Mouse (Mus musculus) heart, postnatal 25 days (tissue): Measurements from ENCODE around the gene Teddm2. TPM values are rescaled to one million over a fixed set of nuclear protein-coding genes. Genes with fewer than 3 reads are reported as not detected.
A peak's percentile ranks its signal among the peaks of the same experiment; 100 is the strongest.

ENCODE experiments used
- DNase-seq: peaks from one replicate; pipeline ENCODE4 v3.0.0; 2022; ENCODE audit warnings: low spot score
- intact Hi-C: fragments of 180-260 bp; cut with DNase I; formaldehyde crosslinking; loops from one replicate; pipeline ENCODE4 v1.15.1; 2025
- total RNA-seq, 2 experiments: library from RNA; stranded (reverse); gene quantifications; 2 replicates each; pipeline ENCODE4 v1.2.3; 2021

The Teddm2 gene
- total RNA-seq = under 1 TPM; 0.73 to 0.87 TPM

- peak; percentile 96 for DNase-seq
- intact Hi-C loops = loop anchor here (2.0 kb wide), 2 partner anchors 19 to 133 kb away; no protein-coding TSS in a partner anchor
Measured at GRCm38 (mm10) chr1:153899731-153900380, at the start of gene Teddm2, which contains the start of gene Glul. Gene Teddm2 (minus strand): TSS chr1:153900228. Gene Glul (plus strand): TSS chr1:153899944.

- intact Hi-C loops = no loop called here
- DNase-seq = no peak
Measured at GRCm38 (mm10) chr1:153947837-153948236, 47.8 kb upstream of the Teddm2 start.

GRCm38 (mm10) chr1:153946971-153947370, 46.9 kb upstream of the Teddm2 start:
- intact Hi-C loops = no loop called here
- no peak for DNase-seq

GRCm38 (mm10) chr1:153945181-153945580, 45.2 kb upstream of the Teddm2 start:
- intact Hi-C loops = no loop called here
- DNase-seq = no peak

- DNase-seq = no peak
- intact Hi-C loops = no loop called here
Measured at GRCm38 (mm10) chr1:153940986-153941385, 41.0 kb upstream of the Teddm2 start.

GRCm38 (mm10) chr1:153937025-153937424, 37.0 kb upstream of the Teddm2 start:
- DNase-seq = no peak

GRCm38 (mm10) chr1:153935844-153936380, 35.9 kb upstream of the Teddm2 start:
- intact Hi-C loops = no loop called here
- DNase-seq = no peak

More at GRCm38 (mm10) chr1:153937025-153937424, 37.0 kb upstream of the Teddm2 start:
- intact Hi-C loops = no loop called here

GRCm38 (mm10) chr1:153933772-153934171, 33.7 kb upstream of the Teddm2 start:
- intact Hi-C loops = loop anchor here (5.0 kb wide), 1 partner anchor 84 kb away; no protein-coding TSS in a partner anchor
- no peak for DNase-seq

GRCm38 (mm10) chr1:153930431-153930830, 30.4 kb upstream of the Teddm2 start:
- intact Hi-C loops = loop anchor here (5.0 kb wide), 1 partner anchor 87 kb away; no protein-coding TSS in a partner anchor
- DNase-seq = no peak

GRCm38 (mm10) chr1:153924395-153925385, 24.7 kb upstream of the Teddm2 start:
- no peak for DNase-seq
- intact Hi-C loops = loop anchor here (5.0 kb wide), 1 partner anchor 108 kb away; no protein-coding TSS in a partner anchor

GRCm38 (mm10) chr1:153922571-153923021, 22.6 kb upstream of the Teddm2 start:
- DNase-seq = peak; percentile 50
- intact Hi-C loops = loop anchor here (5.0 kb wide), 1 partner anchor 110 kb away; no protein-coding TSS in a partner anchor

- intact Hi-C loops = loop anchor here (5.0 kb wide), 1 partner anchor 111 kb away; no protein-coding TSS in a partner anchor
- DNase-seq = no peak
Measured at GRCm38 (mm10) chr1:153921642-153922041, 21.6 kb upstream of the Teddm2 start.

- no peak for DNase-seq
- intact Hi-C loops = loop anchor here (2.0 kb wide), 1 partner anchor 18 kb away; the partner anchor contains the start of gene Teddm2
Measured at GRCm38 (mm10) chr1:153918521-153919206, 18.6 kb upstream of the Teddm2 start.

GRCm38 (mm10) chr1:153913869-153914268, 13.8 kb upstream of the Teddm2 start:
- intact Hi-C loops = no loop called here
- no peak for DNase-seq

- no peak for DNase-seq
- intact Hi-C loops = no loop called here
Measured at GRCm38 (mm10) chr1:153911276-153911795, 11.3 kb upstream of the Teddm2 start.

- no peak for DNase-seq
- intact Hi-C loops = no loop called here
Measured at GRCm38 (mm10) chr1:153910423-153910822, 10.4 kb upstream of the Teddm2 start.

GRCm38 (mm10) chr1:153909963-153910291, 9.9 kb upstream of the Teddm2 start:
- intact Hi-C loops = no loop called here
- no peak for DNase-seq

GRCm38 (mm10) chr1:153909213-153909962, 9.4 kb upstream of the Teddm2 start:
- intact Hi-C loops = no loop called here
- no peak for DNase-seq

- no peak for DNase-seq
- intact Hi-C loops = no loop called here
Measured at GRCm38 (mm10) chr1:153908741-153909140, 8.7 kb upstream of the Teddm2 start.
